Mouse (Mus musculus): Measurements from ENCODE around the gene Deaf1. TPM values are rescaled to one million over a fixed set of nuclear protein-coding genes. Genes with fewer than 3 reads are reported as not detected.
A peak's percentile ranks its signal among the peaks of the same experiment; 100 is the strongest.

The Deaf1 gene
- polyA plus RNA-seq, 1 experiment from 2014 or later, result 70.8 TPM

DNA sequence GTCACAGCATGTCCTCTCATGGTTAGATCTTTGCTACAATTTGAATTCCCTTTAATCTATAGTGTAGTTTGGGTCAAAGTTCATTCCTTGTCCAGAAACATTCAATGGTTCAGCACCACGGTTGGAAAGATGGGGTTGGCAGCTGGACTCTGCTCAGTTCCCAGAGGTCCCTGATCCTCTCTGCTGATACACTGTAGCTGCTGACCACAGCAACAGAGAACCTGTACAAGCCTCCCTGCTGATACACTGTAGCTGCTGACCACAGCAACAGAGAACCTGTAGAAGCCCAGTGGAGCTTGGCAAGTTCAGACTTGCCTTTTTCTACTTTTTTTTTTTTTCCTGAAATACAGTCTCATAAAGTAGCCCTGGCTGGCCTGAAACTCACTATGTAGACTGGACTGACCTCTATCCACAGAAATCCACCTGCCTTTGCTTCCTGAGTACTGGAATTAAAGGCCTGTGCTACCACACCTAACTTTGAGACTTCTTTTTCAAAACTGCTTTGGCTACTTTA is 9.8 kb downstream of the Deaf1 start:
- Histone ChIP-seq H3K27ac (no peak overlapping the region), H3K4me3 (no peak overlapping the region), H3K4me1 (no peaks in the 10 kb centered on the region), H3K9me3 (no peaks in the 10 kb centered on the region), H3K9ac (no peak overlapping the region), H3K4me2 (no peak overlapping the region), H3K36me3 (peaks cover 96% of the 10 kb centered on the region), H3K27me3 (no peaks in the 10 kb centered on the region)
- 82% methylated on average over 1 of the region's 1 CpGs for WGBS
- no peak for ATAC-seq (ENCODE audit: insufficient number of reproducible peaks, low FRiP score, low TSS enrichment, low read depth)

DNA sequence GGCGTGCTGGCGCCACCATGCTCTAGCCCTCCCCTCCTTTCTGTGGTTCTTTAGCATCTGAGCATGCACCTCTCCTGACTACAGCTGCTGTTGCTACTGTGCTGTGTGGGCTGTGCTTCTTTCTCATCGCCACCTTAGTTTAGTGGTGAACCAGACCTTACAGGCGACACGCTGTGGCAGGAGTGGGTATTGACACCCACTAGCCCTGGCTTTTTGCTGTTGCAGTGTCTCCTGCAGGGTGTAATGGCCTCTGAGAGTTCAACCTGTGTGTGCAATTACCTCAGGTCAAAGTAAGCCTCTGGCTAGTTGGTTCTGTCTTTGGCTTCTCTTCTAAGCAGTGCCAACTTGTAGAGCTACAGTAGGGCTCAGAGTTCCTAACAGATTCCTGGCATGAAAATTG is 11.5 kb downstream of the Deaf1 start:
- no peak overlapping the region for H3K4me3 ChIP-seq
- no peak overlapping the region for H3K27ac ChIP-seq
- ATAC-seq (ENCODE audit: insufficient number of reproducible peaks, low FRiP score, low TSS enrichment, low read depth), result no peak
- peaks cover 94% of the 10 kb centered on the region for H3K36me3 ChIP-seq
- WGBS, result 79% methylated on average over 5 of the region's 5 CpGs
- H3K4me2 ChIP-seq, result no peak overlapping the region
- no peaks in the 10 kb centered on the region for H3K9me3 ChIP-seq
- no peaks in the 10 kb centered on the region for H3K27me3 ChIP-seq
- no peaks in the 10 kb centered on the region for H3K4me1 ChIP-seq
- no peak overlapping the region for H3K9ac ChIP-seq

DNA sequence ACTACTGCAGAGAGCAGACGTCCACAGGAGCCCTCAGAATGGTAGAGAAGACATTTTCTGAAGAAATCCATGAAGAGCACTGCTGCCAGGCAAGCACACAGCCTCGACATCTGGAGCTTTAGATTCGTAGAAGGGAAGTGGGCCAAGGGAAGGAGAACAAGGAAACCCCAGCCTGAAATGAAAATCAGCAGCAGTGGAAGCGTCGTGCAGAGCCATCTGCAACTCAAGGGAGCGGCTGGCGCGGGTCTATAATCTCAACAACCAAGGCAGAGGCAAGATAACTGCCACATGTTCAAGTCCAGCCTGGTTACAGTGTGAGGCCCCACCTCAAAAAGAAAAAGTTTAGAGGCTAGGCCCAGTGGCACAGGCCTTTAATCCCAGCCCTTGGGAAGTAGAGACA is 12.4 kb downstream of the Deaf1 start:
- ATAC-seq (ENCODE audit: insufficient number of reproducible peaks, low FRiP score, low TSS enrichment, low read depth), result no peak
- H3K27me3 ChIP-seq, result no peaks in the 10 kb centered on the region
- no peak overlapping the region for H3K4me2 ChIP-seq
- no peaks in the 10 kb centered on the region for H3K4me1 ChIP-seq
- 81% methylated on average over 8 of the region's 8 CpGs for WGBS
- no peak overlapping the region for H3K4me3 ChIP-seq
- no peak overlapping the region for H3K9ac ChIP-seq
- no peaks in the 10 kb centered on the region for H3K9me3 ChIP-seq
- no peak overlapping the region for H3K27ac ChIP-seq
- peaks cover 94% of the 10 kb centered on the region for H3K36me3 ChIP-seq

DNA sequence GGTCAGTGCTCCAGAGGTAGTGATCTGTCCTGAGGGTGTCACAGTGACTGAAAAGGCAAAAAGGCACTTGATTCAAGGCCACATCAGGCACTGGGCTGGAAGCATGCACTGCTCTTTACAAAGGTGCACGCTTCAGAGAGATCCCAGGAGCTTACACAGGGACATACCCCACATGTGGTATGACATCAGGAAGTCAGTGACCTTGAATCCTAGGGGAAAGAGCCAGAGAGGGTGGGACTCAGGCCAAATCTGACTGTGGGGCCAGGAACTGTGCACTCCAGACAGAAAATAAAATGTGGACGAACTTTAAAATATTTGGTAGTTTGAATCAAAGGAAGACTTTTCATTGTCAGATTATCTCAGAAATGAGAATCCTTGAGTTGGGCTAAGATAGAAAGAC is 13.1 kb downstream of the Deaf1 start:
- H3K27me3 ChIP-seq, result no peaks in the 10 kb centered on the region
- no peak overlapping the region for H3K4me3 ChIP-seq
- no peak overlapping the region for H3K27ac ChIP-seq
- H3K9me3 ChIP-seq, result no peaks in the 10 kb centered on the region
- no peak for ATAC-seq (ENCODE audit: insufficient number of reproducible peaks, low FRiP score, low TSS enrichment, low read depth)
- no peak overlapping the region for H3K9ac ChIP-seq
- 93% methylated on average over 2 of the region's 2 CpGs for WGBS
- no peaks in the 10 kb centered on the region for H3K4me1 ChIP-seq
- H3K4me2 ChIP-seq, result no peak overlapping the region
- H3K36me3 ChIP-seq, result peaks cover 96% of the 10 kb centered on the region

DNA sequence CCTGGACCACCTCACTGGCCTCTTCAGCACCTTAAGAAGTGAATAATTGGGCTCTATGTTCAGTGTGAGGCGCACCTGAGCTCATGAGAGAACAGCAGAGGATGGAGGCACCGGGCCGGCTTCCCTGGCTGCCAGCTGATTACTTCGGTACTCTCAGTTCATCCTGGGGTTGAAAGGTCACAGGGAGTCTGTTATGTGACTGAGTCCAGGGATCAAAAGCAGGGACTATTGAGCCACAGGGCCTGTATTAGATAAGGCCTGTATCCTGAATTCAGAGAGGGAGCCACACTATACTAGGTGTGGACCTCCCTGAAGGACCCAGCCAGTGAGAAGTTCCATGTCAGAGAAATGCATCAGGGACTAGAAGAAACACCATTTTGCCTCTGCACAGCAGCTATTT is 23.0 kb downstream of the Deaf1 start:
- 0 out of 2 replicates have a peak, but pooled peaks cover 12% of the 10 kb centered on the region for H3K4me1 ChIP-seq
- no peak overlapping the region for H3K9ac ChIP-seq
- no peaks in the 10 kb centered on the region for H3K27me3 ChIP-seq
- H3K27ac ChIP-seq, result no peak overlapping the region
- ATAC-seq (ENCODE audit: insufficient number of reproducible peaks, low FRiP score, low TSS enrichment, low read depth), result no peak
- peaks cover 94% of the 10 kb centered on the region for H3K36me3 ChIP-seq
- H3K9me3 ChIP-seq, result no peaks in the 10 kb centered on the region
- 82% methylated on average over 4 of the region's 4 CpGs for WGBS
- no peak overlapping the region for H3K4me2 ChIP-seq
- H3K4me3 ChIP-seq, result no peak overlapping the region

DNA sequence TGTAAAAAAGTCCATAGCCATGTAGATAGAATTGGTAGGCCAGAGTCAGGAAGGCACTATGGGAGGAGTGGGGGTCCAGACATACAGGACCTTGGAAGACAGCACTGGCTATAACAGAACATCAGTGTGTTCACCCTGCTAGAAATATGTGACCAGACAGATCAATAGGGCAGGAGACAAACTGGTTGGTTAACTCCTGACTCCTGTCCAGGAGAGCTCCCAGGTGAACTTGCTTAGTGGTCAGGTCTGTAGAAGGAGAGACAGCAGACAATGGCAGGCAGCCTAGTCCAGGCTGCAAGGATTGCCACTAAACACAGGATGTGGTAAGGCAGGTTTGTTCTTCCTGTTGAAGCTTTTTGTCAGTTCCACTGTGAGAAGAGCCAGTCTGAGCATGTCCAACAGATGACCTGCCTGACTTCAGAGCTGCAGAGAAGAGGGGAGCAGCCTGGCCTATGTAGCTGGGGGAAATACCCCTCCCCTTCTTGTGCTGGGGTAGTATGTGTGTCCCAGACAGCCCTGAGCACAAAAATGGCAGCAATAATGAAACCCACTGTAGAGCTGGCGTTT is 24.7 kb downstream of the Deaf1 start:
- H3K27me3 ChIP-seq, result no peaks in the 10 kb centered on the region
- no peaks in the 10 kb centered on the region for H3K9me3 ChIP-seq
- H3K4me1 ChIP-seq, result 0 out of 2 replicates have a peak, but pooled peaks cover 7% of the 10 kb centered on the region
- WGBS, result 76% methylated on average over 1 of the region's 1 CpGs
- peaks cover 82% of the 10 kb centered on the region for H3K36me3 ChIP-seq
- no peak overlapping the region for H3K9ac ChIP-seq
- no peak overlapping the region for H3K4me2 ChIP-seq
- ATAC-seq (ENCODE audit: insufficient number of reproducible peaks, low FRiP score, low TSS enrichment, low read depth), result no peak
- no peak overlapping the region for H3K27ac ChIP-seq
- no peak overlapping the region for H3K4me3 ChIP-seq

DNA sequence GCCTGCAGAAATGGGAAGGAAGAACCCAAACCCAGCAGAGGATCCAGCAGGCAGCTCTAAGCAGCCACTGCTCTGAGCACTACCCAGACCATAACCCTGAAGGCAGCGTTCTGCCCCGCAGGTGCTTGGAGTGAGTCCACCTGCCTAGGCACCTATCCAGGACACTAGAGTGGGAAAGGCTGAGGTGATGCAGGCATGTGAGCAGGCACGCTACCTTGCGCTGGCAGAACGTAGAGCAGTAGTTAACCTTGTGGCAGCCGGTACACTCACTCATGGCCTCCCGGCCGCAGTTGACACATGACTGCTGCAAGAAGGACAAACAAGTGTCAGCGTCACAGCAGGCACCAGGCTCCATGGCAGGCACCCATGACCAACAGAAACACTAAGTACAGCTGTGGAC is 26.1 kb downstream of the Deaf1 start:
- WGBS, result 93% methylated on average over 9 of the region's 9 CpGs
- Histone ChIP-seq H3K9me3 (no peaks in the 10 kb centered on the region), H3K4me1 (no peaks in the 10 kb centered on the region), H3K9ac (no peak overlapping the region), H3K27ac (no peak overlapping the region), H3K27me3 (peaks cover 2% of the 10 kb centered on the region; the same call in 1 of the 2 replicates), H3K4me3 (no peak overlapping the region), H3K4me2 (no peak overlapping the region), H3K36me3 (peaks cover 77% of the 10 kb centered on the region)
- no peak for ATAC-seq (ENCODE audit: insufficient number of reproducible peaks, low FRiP score, low TSS enrichment, low read depth)

DNA sequence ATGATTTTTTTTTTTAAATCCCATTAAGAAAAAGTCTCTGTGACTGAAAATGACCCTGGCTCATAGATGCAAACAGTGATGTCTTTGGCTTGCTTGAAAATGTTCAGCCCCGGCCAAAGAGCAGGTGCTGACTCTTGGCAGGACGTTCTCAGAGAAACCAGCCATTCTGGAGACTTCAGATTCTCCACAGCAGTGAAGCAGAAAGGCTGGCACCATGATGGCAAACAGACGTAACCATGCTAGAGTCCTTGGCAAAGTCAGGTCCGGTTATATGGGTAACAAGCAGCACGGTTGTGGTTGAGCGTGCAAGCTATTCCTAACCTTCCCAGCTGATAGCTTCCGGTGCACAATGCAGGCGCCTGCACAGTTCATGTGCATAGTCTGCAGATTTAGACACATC is 28.3 kb downstream of the Deaf1 start:
- Histone ChIP-seq H3K4me1 (peaks cover 4% of the 10 kb centered on the region), H3K4me3 (no peak overlapping the region), H3K4me2 (no peak overlapping the region), H3K9me3 (no peaks in the 10 kb centered on the region), H3K27me3 (peaks cover 23% of the 10 kb centered on the region), H3K36me3 (peaks cover 55% of the 10 kb centered on the region), H3K27ac (no peak overlapping the region), H3K9ac (no peak overlapping the region)
- 90% methylated on average over 8 of the region's 8 CpGs for whole genome bisulfite sequencing
- ATAC-seq (ENCODE audit: insufficient number of reproducible peaks, low FRiP score, low TSS enrichment, low read depth), result no peak

DNA sequence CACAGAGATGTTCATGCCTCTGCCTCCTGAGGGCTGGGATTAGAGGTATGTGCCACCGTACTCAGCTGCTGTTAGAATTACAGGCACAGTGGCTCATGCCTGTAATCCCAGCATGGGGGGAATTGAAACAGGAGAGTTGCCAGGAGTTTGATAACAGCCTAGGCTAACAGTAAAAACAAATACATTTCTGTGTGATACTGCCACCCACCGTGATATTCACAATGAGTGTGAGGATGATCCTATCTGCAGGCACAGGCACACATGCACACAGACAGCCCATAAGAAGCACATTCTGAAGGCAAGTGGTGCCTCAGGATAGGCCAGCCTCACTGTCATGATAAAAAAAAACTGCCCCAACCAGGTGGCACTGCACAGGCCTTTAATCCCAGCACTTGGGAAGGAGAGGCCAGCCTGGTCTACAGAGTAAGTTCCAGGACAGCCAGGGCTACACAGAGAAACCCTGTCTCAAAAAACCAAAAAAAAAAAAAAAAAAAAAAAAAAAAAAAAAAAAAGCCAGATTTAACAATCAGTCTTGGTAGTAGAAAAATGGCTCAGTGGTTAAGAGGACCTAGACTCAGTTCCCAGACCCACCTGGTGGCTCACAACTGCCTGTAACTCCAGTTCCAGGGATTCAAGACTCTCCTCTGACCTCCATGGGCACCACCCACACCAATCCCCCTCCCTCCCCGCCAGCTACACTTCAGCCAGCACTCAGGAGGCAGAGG is 29.4 kb downstream of the Deaf1 start:
- ATAC-seq (ENCODE audit: insufficient number of reproducible peaks, low FRiP score, low TSS enrichment, low read depth), result no peak

DNA sequence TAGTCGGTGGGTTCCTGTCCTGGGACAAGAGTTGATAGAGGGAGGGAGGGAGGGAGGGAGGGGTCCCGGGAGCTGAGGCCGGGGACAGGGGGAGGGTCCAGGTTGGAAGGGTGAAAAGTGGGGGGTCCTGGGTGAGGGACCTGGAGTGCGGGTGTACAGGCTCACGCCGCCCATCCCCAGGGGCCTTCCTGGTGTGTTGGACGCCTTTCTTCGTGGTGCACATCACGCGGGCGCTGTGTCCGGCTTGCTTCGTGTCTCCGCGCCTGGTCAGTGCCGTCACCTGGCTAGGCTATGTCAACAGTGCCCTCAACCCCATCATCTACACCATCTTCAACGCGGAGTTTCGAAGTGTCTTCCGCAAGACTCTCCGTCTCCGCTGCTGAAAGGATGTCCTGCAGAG is 33.0 kb downstream of the Deaf1 start:
- Histone ChIP-seq H3K27me3 (peaks cover 54% of the 10 kb centered on the region), H3K9me3 (no peaks in the 10 kb centered on the region), H3K36me3 (peaks cover 13% of the 10 kb centered on the region), H3K27ac (no peak overlapping the region), H3K9ac (peak overlapping the region; percentile 35; the same call in 1 of the 2 replicates), H3K4me3 (peak overlapping the region; percentile 38), H3K4me1 (peaks cover 29% of the 10 kb centered on the region), H3K4me2 (peak overlapping the region; percentile 84)
- ATAC-seq (ENCODE audit: insufficient number of reproducible peaks, low FRiP score, low TSS enrichment, low read depth), result no peak
- WGBS, result 8% methylated on average over 22 of the region's 22 CpGs

More for the DNA sequence above, 29.4 kb downstream of the Deaf1 start:
- WGBS, result 80% methylated on average over 3 of the region's 3 CpGs
- Histone ChIP-seq H3K27ac (no peak overlapping the region), H3K9me3 (no peaks in the 10 kb centered on the region), H3K4me1 (peaks cover 13% of the 10 kb centered on the region), H3K4me2 (no peak overlapping the region), H3K9ac (no peak overlapping the region), H3K4me3 (no peak overlapping the region), H3K36me3 (peaks cover 44% of the 10 kb centered on the region), H3K27me3 (peaks cover 34% of the 10 kb centered on the region)

DNA sequence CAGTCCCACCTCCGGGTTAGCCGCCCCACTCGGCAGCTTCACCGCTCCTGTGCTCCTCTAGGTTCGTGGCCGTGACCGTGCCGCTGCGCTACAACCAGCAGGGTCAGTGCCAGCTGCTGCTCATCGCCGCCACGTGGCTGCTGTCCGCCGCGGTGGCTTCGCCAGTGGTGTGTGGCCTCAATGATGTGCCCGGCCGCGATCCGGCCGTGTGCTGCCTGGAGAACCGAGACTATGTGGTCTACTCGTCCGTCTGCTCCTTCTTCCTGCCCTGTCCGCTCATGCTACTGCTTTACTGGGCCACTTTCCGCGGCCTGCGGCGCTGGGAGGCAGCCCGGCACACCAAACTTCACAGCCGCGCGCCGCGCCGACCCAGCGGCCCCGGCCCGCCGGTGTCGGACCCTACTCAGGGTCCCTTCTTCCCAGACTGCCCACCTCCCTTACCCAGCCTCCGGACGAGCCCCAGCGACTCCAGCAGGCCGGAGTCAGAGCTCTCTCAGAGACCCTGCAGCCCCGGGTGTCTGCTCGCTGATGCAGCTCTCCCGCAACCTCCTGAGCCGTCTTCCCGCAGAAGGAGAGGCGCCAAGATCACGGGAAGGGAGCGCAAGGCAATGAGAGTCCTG is 33.5 kb downstream of the Deaf1 start:
- H3K36me3 ChIP-seq, result peaks cover 9% of the 10 kb centered on the region
- H3K27me3 ChIP-seq, result peaks cover 54% of the 10 kb centered on the region
- H3K4me2 ChIP-seq, result peak overlapping the region; percentile 84
- whole genome bisulfite sequencing, result under 1% methylated on average over 53 of the region's 53 CpGs
- ATAC-seq (ENCODE audit: insufficient number of reproducible peaks, low FRiP score, low TSS enrichment, low read depth), result no peak
- peaks cover 29% of the 10 kb centered on the region for H3K4me1 ChIP-seq
- H3K4me3 ChIP-seq, result peak overlapping the region; percentile 38
- H3K9me3 ChIP-seq, result no peaks in the 10 kb centered on the region
- no peak overlapping the region for H3K27ac ChIP-seq
- peak overlapping the region; percentile 35; the same call in 1 of the 2 replicates for H3K9ac ChIP-seq
